Mouse (Mus musculus): ENCODE measurements around the gene Fam198a.
"Not testable (repeated sequence)": the region's sequence is repeated elsewhere in the genome, so short reads cannot be mapped to it uniquely, and the experiment has no call there.

Fam198a gene

DNA sequence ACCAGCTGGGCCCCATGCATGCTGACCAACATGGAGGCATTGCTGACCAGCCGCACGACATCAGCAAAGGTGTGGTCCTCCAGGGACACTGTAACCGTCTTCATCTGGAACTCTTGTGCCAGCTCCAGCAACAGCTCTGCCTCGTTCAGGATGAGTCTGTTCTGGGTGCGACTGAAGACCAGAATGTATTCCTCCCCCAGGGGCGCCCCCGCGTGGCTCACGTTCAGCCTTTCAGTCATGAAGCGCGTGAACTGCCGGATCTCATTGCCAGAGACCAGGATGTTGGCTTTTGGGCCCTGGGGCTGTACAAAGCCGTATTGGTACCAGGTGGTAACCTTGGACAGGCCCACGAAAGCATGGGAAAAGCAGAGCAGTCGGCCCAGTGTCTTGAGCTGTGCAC, 31.9 kb downstream of the Fam198a start:
- no peak for DNase-seq

DNA sequence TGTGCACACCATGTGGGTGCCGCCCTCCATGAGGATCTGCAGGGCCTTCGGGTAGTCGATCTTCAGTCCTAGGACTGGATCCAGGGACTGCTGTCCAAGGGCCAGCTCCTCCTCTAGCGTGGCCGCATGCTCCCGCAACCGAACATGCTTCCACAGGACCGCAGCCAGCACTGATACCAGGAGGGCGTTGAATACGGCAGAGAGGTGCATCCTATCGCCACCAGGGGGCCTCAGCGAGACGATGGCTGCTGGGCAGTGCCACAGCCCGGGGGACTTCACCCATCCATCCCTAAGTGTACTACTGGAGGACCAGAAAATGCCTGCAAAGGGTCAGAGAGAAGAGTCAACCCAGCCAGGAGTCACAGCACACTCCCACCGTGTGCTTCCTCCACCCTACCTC, 32.7 kb downstream of the Fam198a start:
- DNase-seq: peak; percentile 70

DNA sequence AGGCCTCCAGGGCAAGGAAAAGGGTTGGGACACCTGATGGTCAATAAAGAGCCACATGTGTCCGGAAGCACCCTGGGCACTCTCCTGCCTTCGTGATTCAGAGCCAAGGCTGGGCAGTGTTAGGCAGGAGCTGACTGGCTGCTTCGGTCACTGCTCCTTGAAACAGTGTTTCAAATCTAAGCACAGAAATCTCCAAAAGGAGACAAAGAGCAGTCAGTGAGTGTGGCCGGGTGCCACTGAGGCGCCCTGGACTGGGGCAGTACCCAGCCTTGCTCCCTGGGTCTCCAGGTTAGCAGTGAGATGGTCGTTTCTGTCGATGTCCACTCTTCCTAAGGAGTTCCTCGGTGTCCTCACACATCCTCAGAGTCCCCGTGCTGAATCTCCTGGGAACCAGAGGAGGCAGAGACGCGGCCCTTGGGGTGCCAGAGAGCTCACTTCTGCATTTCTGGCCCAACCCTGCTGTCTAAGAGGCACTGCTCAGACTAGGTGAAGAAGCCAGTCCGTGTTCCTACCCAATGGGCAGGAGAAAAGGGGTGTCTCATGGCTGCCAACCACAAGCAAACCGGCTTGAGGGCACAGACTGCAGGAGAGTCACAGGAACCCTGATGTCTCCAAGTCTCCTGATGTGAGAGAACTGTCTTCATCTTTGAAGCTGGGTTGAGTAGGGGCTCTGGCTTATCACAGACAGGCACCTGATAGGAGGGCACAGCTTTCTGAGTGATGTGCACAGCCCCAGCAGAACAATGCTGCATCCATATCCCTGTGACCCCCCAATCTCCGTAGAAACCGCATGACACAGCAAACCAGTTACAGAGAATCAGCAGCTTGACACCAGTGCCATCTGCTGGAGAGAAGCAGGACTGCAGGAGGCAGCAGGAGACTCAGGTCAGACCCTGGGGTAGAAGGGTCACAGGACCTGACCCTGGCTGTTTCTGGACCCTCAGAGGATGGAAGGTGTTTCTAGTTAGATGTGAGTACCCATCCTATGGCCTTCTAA, 34.0 kb downstream of the Fam198a start:
- DNase-seq: peak; percentile 70

DNA sequence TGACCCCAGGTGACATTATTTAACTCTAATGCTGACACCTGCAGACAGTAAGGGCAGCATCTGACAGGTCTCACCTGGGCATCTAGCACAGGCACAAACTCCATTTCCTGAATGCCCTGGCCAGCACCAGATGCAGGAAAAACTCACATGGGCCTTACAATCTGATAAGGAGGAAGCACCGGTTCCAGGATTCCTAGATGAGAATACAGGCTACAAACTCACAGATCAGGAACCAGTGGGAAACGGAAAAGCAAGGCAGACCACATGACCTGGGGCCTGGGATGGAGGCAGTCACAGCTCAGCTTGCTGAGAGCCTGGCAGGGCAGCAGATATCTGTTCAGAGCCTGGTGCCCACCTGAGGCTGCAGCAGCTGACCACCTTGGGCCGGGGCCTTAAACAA, 38.1 kb downstream of the Fam198a start:
- no peak for DNase-seq

DNA sequence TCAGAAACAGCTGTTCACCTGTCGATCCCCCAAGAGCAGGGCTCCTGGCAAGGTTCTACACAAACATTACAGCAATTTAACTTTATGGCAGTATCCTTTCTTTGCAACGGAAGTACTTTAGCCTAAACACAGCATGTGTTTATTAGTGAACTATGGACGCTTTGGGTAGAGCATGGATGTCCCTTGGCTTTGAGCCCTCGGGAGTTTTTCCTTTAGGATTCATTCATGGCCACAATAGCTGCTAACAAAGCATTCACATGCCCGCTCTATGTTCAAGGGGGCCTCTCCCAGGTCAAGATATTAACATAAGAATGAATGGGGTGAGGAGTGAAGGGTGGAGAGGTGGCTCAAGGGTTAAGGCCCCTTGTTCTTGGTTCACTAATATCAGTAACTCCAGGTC, 38.7 kb downstream of the Fam198a start:
- no peak for DNase-seq

DNA sequence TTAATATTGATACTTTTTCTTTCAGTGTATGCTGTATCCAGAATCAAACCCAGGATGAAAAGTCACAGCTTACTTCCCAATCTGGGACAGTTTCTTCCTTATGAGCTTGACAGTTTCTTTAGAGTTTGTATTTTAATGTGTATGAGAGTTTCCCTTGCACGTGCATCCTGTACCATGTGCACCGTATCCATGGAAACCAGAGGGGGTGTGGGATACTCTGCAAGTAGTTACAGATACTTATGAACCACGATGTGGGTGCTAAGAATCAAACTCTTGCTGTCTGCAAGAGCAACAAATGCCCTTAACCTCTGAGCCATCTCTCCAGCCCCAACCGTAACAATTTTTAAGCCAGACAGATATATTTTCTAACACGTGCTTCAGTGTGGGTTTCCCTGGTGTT, 40.3 kb downstream of the Fam198a start:
- no peak for DNase-seq

DNA sequence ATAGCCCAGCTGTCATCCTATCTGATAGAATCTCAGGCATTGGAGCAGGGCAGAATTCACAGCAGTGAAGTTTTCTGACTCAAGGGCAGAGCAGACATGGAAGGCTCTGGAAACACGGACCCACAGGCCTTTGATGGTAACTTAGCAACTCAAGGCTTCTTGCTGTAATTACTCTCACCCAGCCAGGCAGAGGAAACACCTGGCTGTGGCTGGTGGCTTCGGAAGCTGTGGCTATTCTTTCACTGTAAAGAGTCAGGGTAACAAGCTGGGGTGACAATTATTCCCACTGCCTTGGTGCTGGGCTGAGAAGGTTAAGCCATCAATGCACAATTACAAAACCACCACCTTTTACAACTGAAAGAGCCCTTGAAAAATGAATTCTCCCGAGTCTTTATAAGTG, 42.3 kb downstream of the Fam198a start:
- no peak for DNase-seq

DNA sequence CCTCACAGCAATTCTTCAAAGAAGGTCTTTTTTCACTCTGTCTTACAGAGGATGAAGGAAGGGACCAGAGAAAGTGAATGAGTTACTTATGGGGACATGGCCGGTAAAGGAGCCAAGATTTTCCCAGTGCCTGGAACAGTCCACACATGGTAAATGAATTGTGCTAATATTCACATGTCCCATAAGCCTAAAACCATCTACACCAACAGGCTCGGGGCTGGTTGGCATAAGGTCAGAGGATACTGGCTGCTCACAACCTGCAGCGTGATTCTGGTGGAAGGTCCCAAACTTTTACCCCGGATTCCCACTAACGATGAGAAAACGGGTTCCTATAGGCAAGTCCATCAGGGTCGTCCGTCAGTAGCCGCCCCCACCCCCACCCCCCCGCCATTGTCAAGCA, 44.3 kb downstream of the Fam198a start:
- no peak for DNase-seq

DNA sequence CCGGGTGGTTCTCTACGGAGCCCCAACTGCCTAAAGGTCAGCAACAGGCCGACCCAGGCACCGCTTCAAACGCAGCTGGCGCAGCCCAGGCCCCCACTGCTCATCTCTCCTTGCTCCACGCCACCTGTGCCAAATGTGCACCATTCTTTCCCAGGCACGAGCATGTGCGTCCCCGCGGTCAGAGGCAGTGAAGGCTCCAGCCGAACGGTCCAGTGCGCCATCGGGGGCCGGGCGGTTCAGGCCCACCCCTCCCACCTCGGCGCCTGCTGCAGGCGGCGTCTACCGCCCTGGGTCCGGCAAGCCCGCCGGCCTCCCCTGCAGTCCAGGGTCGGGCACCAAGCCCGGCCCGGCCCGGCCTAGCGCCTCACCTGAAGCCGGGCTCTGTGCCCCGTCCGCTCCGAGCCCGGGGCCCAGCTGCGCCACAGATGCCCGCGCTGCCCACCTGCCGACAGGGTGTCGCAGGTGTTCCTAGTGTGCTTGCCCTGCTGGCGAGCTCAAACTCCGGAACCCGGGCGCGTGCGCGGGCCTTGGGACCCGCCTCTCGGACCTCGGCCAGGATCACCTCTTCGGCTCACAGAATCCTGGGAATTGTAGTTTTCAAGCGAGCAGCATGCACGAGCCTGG, 44.8 kb downstream of the Fam198a start:
- peak; percentile 92 for DNase-seq

DNA sequence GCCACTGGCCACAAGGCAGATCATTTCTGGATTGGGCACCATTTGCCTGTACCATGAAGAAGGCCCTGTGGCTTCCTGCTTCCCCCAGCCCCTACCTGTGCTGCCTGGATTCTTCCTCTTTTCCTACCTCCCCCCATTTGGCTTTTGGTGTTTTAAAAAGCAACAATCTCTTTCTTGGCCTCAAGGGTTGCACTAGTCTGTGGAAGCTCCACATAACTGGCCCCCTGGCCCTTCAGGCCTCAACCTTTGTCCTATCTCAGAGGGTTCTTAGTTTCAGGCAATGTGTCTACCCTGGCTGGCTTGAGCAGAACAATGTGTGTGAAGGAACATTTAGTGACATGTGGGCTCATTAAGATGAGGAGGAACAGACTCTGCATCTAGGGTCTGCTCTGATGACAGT, 46.2 kb downstream of the Fam198a start, which contains the start of gene Pomgnt2:
Gene Pomgnt2, minus strand, starts transcription at position 101 of the 400 bp plus-strand sequence.
- no peak for DNase-seq

DNA sequence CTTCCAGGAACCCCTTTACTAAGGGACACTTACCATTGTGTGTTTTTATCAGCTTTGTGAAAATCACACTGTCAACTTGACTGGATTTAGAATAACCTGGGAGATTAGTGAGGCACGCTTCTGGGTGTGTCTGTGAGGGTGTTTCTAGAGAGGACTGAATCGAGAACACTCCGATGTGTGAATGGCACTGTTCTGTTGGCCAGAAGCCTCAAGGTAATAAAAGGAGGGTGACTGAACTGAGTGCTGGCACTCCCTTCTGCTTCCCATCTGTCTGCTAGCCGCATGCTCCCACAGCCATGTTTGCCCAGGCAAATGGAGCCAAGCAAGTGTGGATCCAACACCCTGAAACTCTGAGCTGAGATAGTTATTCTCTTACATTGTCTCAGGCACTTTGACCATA, 47.2 kb downstream of the Fam198a start:
- no peak for DNase-seq

DNA sequence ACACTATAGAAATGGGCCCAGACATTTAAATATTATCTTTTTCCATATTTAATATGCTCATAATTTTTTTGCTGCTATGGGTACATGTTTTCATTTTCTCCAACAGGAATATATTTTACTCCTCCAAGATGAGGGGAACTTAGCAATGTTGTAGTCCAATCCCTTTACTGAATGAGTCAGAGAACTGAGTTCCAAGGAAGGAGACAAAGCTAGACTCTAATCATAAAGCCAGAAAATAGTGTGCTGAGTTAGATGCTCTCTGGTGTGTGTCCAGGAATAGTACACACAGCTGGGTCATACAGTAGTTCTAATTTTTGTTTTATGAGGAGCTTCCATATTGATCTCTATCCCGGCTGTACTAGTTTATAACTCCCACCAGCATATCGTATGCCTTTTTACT, 55.4 kb downstream of the Fam198a start:
- DNase-seq: no peak

DNA sequence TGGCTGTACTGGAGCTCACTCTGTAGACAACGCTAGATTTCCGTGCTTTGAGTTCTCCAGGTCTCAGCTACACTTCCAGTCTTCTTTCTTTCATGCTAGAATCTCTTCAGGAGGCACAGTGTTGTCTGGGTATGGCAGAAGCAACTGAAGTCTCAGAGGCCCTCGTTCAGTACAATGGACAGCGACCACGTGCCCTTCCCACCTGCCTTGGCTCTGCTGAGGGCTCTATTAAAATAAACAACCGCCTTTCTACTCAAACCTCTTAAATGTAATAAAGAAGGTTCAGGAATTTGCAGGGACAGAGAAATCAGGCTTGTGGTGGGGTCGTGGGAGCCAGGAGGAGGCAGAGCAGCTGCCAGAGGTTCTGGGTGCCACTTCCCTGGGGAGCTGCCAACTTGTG, 55.8 kb downstream of the Fam198a start:
- DNase-seq: peak; percentile 75

DNA sequence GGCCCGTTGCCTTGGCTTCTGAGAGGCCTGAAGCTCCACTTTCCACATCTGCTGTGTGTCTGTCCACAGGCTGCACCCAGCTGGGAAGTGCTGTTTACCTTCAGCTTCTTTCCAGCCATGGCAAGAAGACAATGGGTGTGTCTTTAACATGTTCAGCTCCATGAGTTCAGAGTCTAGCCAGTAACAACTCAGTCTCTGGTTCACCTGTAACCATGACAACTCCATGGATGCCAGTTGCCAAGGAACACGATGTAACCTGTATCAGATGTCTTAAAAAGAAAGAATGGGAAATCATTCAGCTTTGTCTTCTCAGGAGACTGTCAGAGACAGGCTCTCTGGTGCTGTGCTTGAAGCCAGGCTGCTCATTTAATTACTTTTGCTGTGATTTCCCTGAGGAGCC, 58.1 kb downstream of the Fam198a start:
- no peak for DNase-seq

DNA sequence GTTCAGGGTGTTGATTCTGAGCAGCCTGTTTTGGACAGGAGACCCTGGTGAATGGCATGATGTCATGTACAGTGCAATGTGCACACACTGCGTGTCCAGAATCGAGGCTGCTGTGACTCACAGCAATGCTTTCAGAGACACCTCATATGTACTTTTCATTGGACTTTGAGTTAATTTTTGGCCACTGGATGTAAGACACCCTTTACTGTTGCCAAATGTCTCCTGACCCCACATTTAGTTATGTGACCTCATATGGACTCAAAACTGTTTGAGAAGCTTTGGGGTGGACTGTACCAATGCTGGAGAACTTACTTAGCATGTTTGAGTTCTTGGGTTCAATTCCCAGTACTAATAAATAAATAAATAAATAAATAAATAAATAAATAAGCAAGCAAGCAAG, 60.0 kb downstream of the Fam198a start:
- DNase-seq: no peak

DNA sequence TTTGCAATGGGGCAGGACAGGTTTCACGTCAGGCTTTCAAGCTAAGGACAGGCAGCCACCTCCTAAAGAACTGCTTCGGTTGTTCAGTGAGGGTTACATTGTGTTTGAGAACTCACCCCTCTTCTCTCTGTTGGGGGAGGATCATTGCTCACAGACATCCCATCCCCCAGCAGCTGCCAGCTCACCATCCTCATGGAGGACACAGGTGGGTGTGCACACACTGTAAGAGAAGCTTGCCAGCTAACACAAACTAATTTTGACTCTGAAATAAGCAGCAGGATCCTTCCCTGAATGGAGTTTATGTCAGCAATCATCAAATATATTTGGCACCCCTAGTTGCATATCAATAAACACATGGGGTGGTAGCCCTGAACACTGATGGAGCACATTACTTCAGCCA, 62.0 kb downstream of the Fam198a start:
- DNase-seq: no peak

DNA sequence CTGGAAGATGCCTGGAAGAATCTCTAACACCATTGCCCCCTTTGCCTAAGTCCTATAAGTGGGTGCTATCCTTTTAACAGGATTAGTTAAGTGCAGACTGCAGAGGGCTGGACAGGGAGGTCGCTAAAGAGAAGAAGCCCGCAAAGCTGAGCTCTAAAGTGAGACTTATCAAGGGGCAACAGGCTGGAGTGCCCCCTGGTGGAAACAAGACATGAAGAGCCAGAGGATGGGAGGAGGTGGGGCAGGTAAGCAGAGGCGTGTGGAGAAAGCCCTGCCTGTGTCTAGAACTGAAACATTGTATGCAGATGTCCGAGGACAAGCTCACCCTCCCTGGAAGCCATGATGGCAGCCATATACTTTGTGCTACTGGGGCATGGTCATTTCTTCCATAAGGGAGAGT, 62.8 kb downstream of the Fam198a start:
- DNase-seq: no peak

DNA sequence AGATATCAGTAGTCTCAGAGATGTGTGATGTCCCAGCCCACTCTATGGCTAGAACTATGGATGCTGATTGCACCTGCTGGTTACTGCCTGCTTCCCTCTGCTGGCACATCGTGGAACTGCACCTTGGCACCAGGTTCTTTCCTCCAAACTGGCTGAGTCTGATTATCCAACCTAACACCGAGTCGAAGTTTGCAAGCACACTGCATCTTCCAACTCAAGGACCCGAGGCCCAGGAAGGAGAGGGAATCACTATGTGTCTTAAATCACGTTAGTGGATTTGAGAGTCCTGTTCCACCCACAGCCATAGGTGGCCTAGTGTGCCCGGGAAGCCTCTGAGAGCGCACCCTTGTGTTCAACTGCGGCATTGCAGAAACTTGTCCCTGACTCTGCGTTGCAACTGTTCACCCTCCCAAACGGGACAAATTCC, 63.5 kb downstream of the Fam198a start:
- peak; percentile 74 for DNase-seq

DNA sequence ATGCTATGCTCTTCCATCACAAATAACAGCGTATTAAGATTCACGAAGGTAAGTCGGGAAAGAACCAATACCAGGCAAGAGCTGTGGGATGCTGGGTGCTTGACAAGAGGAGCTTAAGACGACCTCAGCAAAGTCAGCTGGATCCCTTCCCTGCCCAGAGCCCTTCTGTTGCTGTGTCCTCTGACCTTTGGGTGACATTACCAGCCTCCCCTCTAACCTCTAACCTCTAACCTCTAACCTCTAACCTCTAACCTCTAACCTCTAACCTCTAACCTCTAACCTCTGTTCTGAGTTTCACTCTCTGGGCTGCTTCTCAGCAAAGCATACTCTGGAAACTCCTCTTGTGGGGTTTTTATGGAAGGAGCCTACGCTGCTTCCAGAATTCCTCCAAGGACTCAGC, 67.3 kb downstream of the Fam198a start:
- no peak for DNase-seq

DNA sequence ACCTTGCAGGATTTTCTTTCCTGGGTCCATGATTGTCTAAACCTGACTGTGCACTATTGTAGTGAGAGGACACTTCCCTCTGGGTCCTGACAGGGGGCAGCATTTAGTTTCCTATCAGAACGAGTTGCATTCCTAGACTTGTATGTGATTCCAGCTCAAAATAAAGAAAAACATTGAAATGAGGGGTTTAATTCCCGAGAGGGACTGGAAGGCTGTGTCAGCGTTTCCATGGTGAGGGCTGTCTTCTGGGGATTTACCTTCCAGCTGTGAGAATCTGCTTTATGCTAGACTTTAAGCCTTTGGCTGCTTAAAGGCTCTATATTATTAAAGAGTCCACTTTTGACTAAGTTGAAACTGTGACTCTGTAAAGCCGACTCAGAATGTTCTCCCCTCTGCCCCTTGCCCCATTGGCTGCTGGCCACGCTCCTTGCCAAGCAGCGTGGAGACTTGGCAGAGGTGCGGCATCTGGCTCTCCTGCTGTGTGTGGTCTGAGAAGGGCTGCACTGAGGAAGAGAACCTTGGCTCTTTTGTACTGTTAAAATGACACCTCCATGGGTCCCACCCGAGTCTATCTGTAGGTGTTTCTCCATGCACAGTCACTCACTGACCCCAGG, 68.1 kb downstream of the Fam198a start:
- DNase-seq: peak; percentile 79

DNA sequence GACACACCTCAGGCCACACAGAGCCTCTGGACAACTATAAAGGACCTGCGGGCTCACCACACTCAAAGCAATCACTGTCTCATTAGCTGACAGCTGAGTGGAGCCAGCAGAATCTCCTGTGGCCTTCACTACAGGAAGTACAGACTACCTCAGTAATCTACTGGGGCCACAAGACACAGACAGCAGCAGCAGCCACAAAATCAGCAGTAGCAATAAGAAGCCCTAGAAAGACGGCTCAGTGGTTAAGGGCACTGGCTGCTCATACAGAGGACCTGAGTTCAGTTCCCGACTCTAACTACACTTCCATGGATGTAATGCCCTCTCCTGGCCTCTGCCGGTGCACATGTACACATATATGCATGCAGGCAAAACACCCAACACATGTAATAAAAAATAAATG, 69.5 kb downstream of the Fam198a start:
- no peak for DNase-seq

DNA sequence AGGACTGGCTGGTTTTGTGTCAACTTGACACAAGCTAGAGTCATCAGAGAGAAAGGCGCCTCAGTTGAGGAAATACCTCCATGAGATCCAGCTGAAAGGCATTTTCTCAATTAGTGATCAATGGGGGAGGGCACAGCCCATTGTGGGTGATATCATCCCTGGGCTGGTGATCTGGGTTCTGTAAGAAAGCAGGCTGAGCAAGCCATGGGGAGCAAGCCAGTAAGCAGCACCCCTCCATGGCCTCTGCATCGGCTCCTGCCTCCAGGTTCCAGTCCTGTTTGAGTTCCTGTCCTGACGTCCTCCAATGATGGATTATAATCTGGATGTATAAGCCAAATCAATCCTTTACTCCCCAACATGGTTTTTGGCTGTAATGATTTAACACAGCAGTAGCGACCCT, 70.4 kb downstream of the Fam198a start:
- DNase-seq: not testable (repeated sequence)

DNA sequence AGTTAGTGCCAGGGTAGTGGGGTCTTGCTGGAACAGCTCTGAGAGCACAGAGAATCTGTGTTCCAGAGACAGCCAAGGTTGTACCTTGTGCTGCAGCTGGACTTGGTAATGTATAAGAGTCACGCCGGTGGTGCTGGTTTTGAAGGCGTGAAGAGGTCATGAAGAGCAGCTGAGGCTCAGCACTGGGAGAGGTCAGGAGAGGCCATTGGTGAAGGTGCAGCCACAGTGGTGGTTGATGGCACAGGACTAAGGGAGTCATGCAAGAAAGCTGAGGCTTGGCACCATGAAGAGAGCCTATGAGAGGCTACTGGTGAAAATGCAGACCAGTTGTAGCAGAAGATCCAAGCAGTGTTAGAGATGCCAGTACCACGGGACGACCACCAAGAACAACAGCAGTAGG, 70.8 kb downstream of the Fam198a start:
- no peak for DNase-seq

DNA sequence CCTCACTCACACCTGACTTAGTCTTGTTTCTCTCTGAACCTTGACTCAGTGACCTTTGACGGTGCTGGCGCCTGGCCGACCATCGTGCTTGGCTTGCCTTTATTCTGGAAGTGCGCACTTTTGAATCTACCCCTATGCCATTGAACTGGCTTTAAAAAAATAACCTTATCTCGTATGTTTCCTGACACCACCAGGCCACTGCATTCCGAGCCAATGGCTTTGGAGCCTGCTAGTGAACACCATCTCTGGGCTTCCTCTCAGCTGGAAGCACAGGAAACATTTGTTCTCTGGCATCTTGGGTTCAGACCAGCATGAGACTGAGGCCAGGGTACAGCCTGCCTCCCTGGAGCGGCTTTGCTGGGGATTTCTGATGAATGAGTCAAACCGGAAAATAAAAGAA, 72.0 kb downstream of the Fam198a start:
- DNase-seq: no peak
